In genomic region chr13:37433730-37434129, GRCm38 (mm10) we compare ENCODE assay signal across 9 mouse cellular contexts.
A peak's percentile ranks its signal among the peaks of the same experiment; 100 is the strongest.
DNase-seq lines count a peak whose midpoint lies in the region; ATAC-seq and TF ChIP-seq lines count a peak whose summit lies in the region.
"Had no signal": no experiment of that assay in that cellular context is flagged by ENCODE, and none has a peak within 500 bp of the region (broad histone marks: within the 10 kb centered on the region; RNA-seq: fewer than 3 reads in every experiment).

No protein-coding gene starts in this region.

- 11% methylated on average over 3 of the region's 3 CpGs for WGBS in intestine, embryonic 14.5 days
- 9% methylated on average over 3 of the region's 3 CpGs for WGBS in intestine, postnatal 0 days
- WGBS in forebrain, embryonic 13.5 days = 14% methylated on average over 3 of the region's 3 CpGs
- WGBS in midbrain, embryonic 15.5 days = 11% methylated on average over 3 of the region's 3 CpGs

- no peak overlapping the region for H3K27ac ChIP-seq in intestine, embryonic 14.5 days (ENCODE audit: low read depth)
- no peak overlapping the region for H3K27ac ChIP-seq in intestine, postnatal 0 days (ENCODE audit: low read depth, low read length)
- no peak overlapping the region for H3K27ac ChIP-seq in forebrain, embryonic 13.5 days
- no peak overlapping the region for H3K27ac ChIP-seq in midbrain, embryonic 15.5 days
- H3K27ac ChIP-seq: liver, embryonic 13.5 days had no signal

- H3K4me2 ChIP-seq in intestine, embryonic 14.5 days (ENCODE audit: low read length) = peak overlapping the region; percentile 76
- H3K4me2 ChIP-seq in intestine, postnatal 0 days (replicated peaks; ENCODE audit: low read depth) = no peak overlapping the region; the same call in 1 of the 2 replicates
- no peak overlapping the region for H3K4me2 ChIP-seq in forebrain, embryonic 13.5 days
- peak overlapping the region; percentile 72; the same call in 1 of the 2 replicates for H3K4me2 ChIP-seq in midbrain, embryonic 15.5 days

- peak; percentile 34; the same call in 1 of the 2 replicates for ATAC-seq in cerebellum, adult (ENCODE audit: insufficient number of reproducible peaks, low FRiP score, low TSS enrichment)
- no peak; the same call in 1 of the 2 replicates for ATAC-seq in intestine, embryonic 14.5 days (replicated peaks; ENCODE audit: low FRiP score, low TSS enrichment, low read depth)
- no peak for ATAC-seq in intestine, postnatal 0 days
- ATAC-seq in forebrain, embryonic 13.5 days = peak; percentile 57; the same call in 1 of the 2 replicates
- peak; percentile 58 for ATAC-seq in midbrain, embryonic 15.5 days (replicated peaks)

- H3K4me3 ChIP-seq in intestine, embryonic 14.5 days (ENCODE audit: low read depth, low read length) = no peak overlapping the region
- no peak overlapping the region for H3K4me3 ChIP-seq in intestine, postnatal 0 days (ENCODE audit: low read depth, low read length)
- H3K4me3 ChIP-seq in forebrain, embryonic 13.5 days = no peak overlapping the region
- H3K4me3 ChIP-seq in midbrain, embryonic 15.5 days = no peak overlapping the region

- H3K27me3 ChIP-seq in intestine, embryonic 14.5 days (replicated peaks; ENCODE audit: control insufficient read depth, insufficient read depth, low read length) = peaks cover 21% of the 10 kb centered on the region
- H3K27me3 ChIP-seq in intestine, postnatal 0 days (replicated peaks; ENCODE audit: control insufficient read depth, insufficient read depth, low read length) = no peaks in the 10 kb centered on the region
- H3K27me3 ChIP-seq in forebrain, embryonic 13.5 days = peaks cover 48% of the 10 kb centered on the region
- H3K27me3 ChIP-seq in midbrain, embryonic 15.5 days (replicated peaks) = peaks cover 30% of the 10 kb centered on the region

- peaks cover 10% of the 10 kb centered on the region; the same call in 1 of the 2 replicates for H3K4me1 ChIP-seq in intestine, embryonic 14.5 days (replicated peaks; ENCODE audit: control insufficient read depth, insufficient read depth, low read length)
- H3K4me1 ChIP-seq in intestine, postnatal 0 days (replicated peaks; ENCODE audit: control insufficient read depth, insufficient read depth, low read length) = no peaks in the 10 kb centered on the region; the same call in 1 of the 2 replicates
- 0 out of 2 replicates have a peak, but pooled peaks cover 6% of the 10 kb centered on the region for H3K4me1 ChIP-seq in forebrain, embryonic 13.5 days
- H3K4me1 ChIP-seq in midbrain, embryonic 15.5 days = peaks cover 6% of the 10 kb centered on the region; the same call in 1 of the 2 replicates

- DNase-seq in cerebellum, postnatal 14 days = no peak
- no peak for DNase-seq in intestine, embryonic 14.5 days (ENCODE audit: low spot score)
- DNase-seq in gastrocnemius, postnatal 4 days (ENCODE audit: low spot score in 2 of 2) = no peak
- no peak for DNase-seq in kidney, postnatal 14 days

- TF ChIP-seq CTCF in intestine, postnatal 0 days (IDR thresholded peaks at IDR 0.05; ENCODE audit: low read depth) = no peak

- no peaks in the 10 kb centered on the region for H3K36me3 ChIP-seq in intestine, embryonic 14.5 days (ENCODE audit: control insufficient read depth, insufficient read depth, low read length)
- H3K36me3 ChIP-seq in intestine, postnatal 0 days (ENCODE audit: control insufficient read depth, insufficient read depth) = no peaks in the 10 kb centered on the region
- H3K36me3 ChIP-seq in forebrain, embryonic 13.5 days (ENCODE audit: poor library complexity, severe bottlenecking) = no peaks in the 10 kb centered on the region
- H3K36me3 ChIP-seq in midbrain, embryonic 15.5 days (replicated peaks) = no peaks in the 10 kb centered on the region
- H3K36me3 ChIP-seq: liver, embryonic 13.5 days had no signal

- H3K9me3 ChIP-seq in intestine, embryonic 14.5 days (ENCODE audit: control insufficient read depth, low read length) = no peaks in the 10 kb centered on the region
- no peaks in the 10 kb centered on the region for H3K9me3 ChIP-seq in intestine, postnatal 0 days (ENCODE audit: control insufficient read depth)
- H3K9me3 ChIP-seq in forebrain, embryonic 13.5 days (replicated peaks) = no peaks in the 10 kb centered on the region
- no peaks in the 10 kb centered on the region for H3K9me3 ChIP-seq in midbrain, embryonic 15.5 days
- H3K9me3 ChIP-seq: liver, embryonic 13.5 days had no signal

- H3K9ac ChIP-seq in intestine, embryonic 14.5 days (ENCODE audit: low read length) = no peak overlapping the region
- H3K9ac ChIP-seq in intestine, postnatal 0 days (ENCODE audit: low read depth, low read length) = no peak overlapping the region
- no peak overlapping the region for H3K9ac ChIP-seq in forebrain, embryonic 13.5 days
- H3K9ac ChIP-seq in midbrain, embryonic 15.5 days = no peak overlapping the region
- H3K9ac ChIP-seq: liver, embryonic 13.5 days had no signal

Comparison
In these comparisons a context has a peak if more than half of its experiments do, and no peak if none do; other contexts are left out.
1. H3K4me2 ChIP-seq: peak in intestine, embryonic 14.5 days (single experiment) and midbrain, embryonic 15.5 days (single experiment); none in intestine, postnatal 0 days (single experiment) and forebrain, embryonic 13.5 days (single experiment).
2. ATAC-seq: peak in cerebellum, adult (single experiment), forebrain, embryonic 13.5 days (single experiment) and midbrain, embryonic 15.5 days (single experiment); none in intestine, embryonic 14.5 days (single experiment) and intestine, postnatal 0 days (single experiment).